Mouse (Mus musculus) urinary bladder, postnatal 0 days (tissue): ENCODE measurements around the gene Crabp1. TPM values are rescaled to one million over a fixed set of nuclear protein-coding genes. Genes with fewer than 3 reads are reported as not detected.

ENCODE experiments used
- polyA plus RNA-seq: library from polyadenylated mRNA; unstranded; fragments of >200 nt; fragmentation: Nextera tagmentation; extraction: Ambion mirVana; gene quantifications from 2 replicates; pipeline ENCODE4 v1.2.1, GENCODE M21; 2015

Crabp1 gene
- polyA plus RNA-seq, result 0.43 TPM in 1 of 2 replicates, not detected in the other

GRCm38 (mm10) chr9:54764561-54765217 lies at the start of gene Crabp1:
Gene Crabp1 (plus strand): TSS chr9:54764748.

GRCm38 (mm10) chr9:54733921-54734638 lies 30.5 kb upstream of the Crabp1 start, which contains the start of gene Wdr61:
Gene Wdr61 (minus strand): TSS chr9:54734519.

Other genes starting within 250 kb of the Crabp1 start
- not detected in 2 replicates for gene Sh2d7, start 225.8 kb upstream of the Crabp1 start, polyA plus RNA-seq
- gene Cib2, start 204.5 kb upstream of the Crabp1 start, polyA plus RNA-seq, result 3.2 and 3.4 TPM in 2 replicates
- 80.0 and 88.4 TPM in 2 replicates for gene Idh3a, start 178.4 kb upstream of the Crabp1 start, polyA plus RNA-seq
- gene Acsbg1, start 102.9 kb upstream of the Crabp1 start, polyA plus RNA-seq, result 1.9 and 3.6 TPM in 2 replicates
- 3.9 and 4.3 TPM in 2 replicates for gene Dnaja4, start 65.9 kb upstream of the Crabp1 start, polyA plus RNA-seq
- gene Wdr61, start 30.2 kb upstream of the Crabp1 start, polyA plus RNA-seq, result 129 and 130 TPM in 2 replicates
- gene Ireb2, start 99.0 kb downstream of the Crabp1 start, polyA plus RNA-seq, result 10.2 and 12.9 TPM in 2 replicates
- 1.3 and 1.5 TPM in 2 replicates for gene Hykk, start 152.5 kb downstream of the Crabp1 start, polyA plus RNA-seq
- gene Psma4, start 186.0 kb downstream of the Crabp1 start, polyA plus RNA-seq, result 189 and 200 TPM in 2 replicates
- 0.29 and 0.34 TPM in 2 replicates for gene AY074887, start 186.2 kb downstream of the Crabp1 start, polyA plus RNA-seq
- 0.11 TPM in 1 of 2 replicates, not detected in the other for gene Chrna5, start 216.1 kb downstream of the Crabp1 start, polyA plus RNA-seq